Mouse (Mus musculus) midbrain, embryonic 14.5 days (tissue): Measurements from ENCODE around the gene Usp2. TPM values are rescaled to one million over a fixed set of nuclear protein-coding genes. Genes with fewer than 3 reads are reported as not detected.

Source experiments
- ATAC-seq: fragments of 200-750 bp; cut with Nextera tagmentation; 2 replicates; pipeline ENCODE4 v1.8.0; 2017; ENCODE audit warnings: moderate number of reproducible peaks, moderate library complexity; ENCODE audit not compliant: low FRiP score, low TSS enrichment
- DNase-seq: peaks from one replicate; pipeline ENCODE4 v3.0.0-alpha.2; 2015
- H3K27ac ChIP-seq: fragments of 300-500 bp; sonication (generic); replicated peaks from 2 replicates; pipeline ENCODE4 v1.5.1; 2014; ENCODE audit warnings: mild to moderate bottlenecking, low read depth, low read length, moderate library complexity
- H3K27me3 ChIP-seq: fragments of 300-500 bp; sonication (generic); 2 replicates; pipeline ENCODE4 v1.6.1; 2014; ENCODE audit warnings: low read length, control low read depth, mixed read lengths; ENCODE audit not compliant: control insufficient read depth, insufficient read depth
- H3K36me3 ChIP-seq: fragments of 300-500 bp; sonication (generic); 2 replicates; pipeline ENCODE4 v1.6.1; 2014; ENCODE audit warnings: low read length, control low read depth; ENCODE audit not compliant: control insufficient read depth, insufficient read depth
- H3K4me1 ChIP-seq: fragments of 300-500 bp; sonication (generic); 2 replicates; pipeline ENCODE4 v1.6.1; 2014; ENCODE audit warnings: mild to moderate bottlenecking, antibody characterized with exemption, low read length, control low read depth; ENCODE audit not compliant: control insufficient read depth, insufficient read depth
- H3K4me2 ChIP-seq: fragments of 300-500 bp; sonication (generic); 2 replicates; pipeline ENCODE4 v1.6.1; 2014; ENCODE audit warnings: mild to moderate bottlenecking, low read length, moderate library complexity
- H3K4me3 ChIP-seq: fragments of 300-500 bp; sonication (generic); replicated peaks from 2 replicates; pipeline ENCODE4 v1.5.1; 2014; ENCODE audit warnings: low read depth, low read length
- H3K9ac ChIP-seq: fragments of 300-500 bp; sonication (generic); replicated peaks from 2 replicates; pipeline ENCODE4 v1.6.1; 2014; ENCODE audit warnings: mild to moderate bottlenecking, low read length, moderate library complexity
- H3K9me3 ChIP-seq: fragments of 300-500 bp; sonication (generic); 2 replicates; pipeline ENCODE4 v1.6.1; 2016; ENCODE audit warnings: low read length, control low read depth, mixed read lengths; ENCODE audit not compliant: control insufficient read depth
- WGBS: fragments of 180-500 bp; shearing (Covaris S2); extraction: QIAGEN DNeasy Blood & Tissue Kit; methylation state at CpG from one replicate; pipeline ENCODE4 v1.1.7; 2014; 5-methylcytosine and 5-hydroxymethylcytosine counted together
- polyA plus RNA-seq: library from polyadenylated mRNA; unstranded; fragments of >200 nt; fragmentation: Nextera tagmentation; extraction: Ambion mirVana; gene quantifications from 2 replicates; pipeline ENCODE4 v1.2.1, GENCODE M21; 2014

The Usp2 gene
- polyA plus RNA-seq, 1 experiment from 2014 or later: 6.6 TPM

DNA sequence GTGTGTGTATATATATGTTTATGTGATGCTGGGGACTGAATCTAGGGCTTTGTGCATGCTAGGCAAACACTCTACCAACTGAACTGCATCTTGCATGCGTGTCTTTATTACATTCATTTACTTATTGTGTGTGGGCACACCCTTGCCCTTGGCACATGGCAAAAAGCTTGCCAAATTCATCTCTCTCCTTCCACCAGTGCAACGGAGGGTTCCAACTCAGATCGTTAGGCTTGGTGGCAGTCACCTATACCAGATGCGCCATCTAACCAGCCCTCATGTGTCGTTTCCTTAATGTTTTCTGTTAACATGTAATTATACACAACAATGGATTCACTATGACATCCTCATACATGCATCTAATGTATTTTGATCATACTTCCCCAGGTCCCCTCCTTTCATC, 15.4 kb downstream of the Usp2 start:
- 95% methylated on average over 5 of the region's 5 CpGs for WGBS
- Histone ChIP-seq H3K4me1 (peaks cover 14% of the 10 kb centered on the region), H3K27me3 (peaks cover 26% of the 10 kb centered on the region), H3K36me3 (no peaks in the 10 kb centered on the region), H3K27ac (no peak overlapping the region), H3K9me3 (no peaks in the 10 kb centered on the region), H3K4me2 (no peak overlapping the region), H3K9ac (no peak overlapping the region), H3K4me3 (no peak overlapping the region)
- ATAC-seq: no peak
- DNase-seq: no peak

DNA sequence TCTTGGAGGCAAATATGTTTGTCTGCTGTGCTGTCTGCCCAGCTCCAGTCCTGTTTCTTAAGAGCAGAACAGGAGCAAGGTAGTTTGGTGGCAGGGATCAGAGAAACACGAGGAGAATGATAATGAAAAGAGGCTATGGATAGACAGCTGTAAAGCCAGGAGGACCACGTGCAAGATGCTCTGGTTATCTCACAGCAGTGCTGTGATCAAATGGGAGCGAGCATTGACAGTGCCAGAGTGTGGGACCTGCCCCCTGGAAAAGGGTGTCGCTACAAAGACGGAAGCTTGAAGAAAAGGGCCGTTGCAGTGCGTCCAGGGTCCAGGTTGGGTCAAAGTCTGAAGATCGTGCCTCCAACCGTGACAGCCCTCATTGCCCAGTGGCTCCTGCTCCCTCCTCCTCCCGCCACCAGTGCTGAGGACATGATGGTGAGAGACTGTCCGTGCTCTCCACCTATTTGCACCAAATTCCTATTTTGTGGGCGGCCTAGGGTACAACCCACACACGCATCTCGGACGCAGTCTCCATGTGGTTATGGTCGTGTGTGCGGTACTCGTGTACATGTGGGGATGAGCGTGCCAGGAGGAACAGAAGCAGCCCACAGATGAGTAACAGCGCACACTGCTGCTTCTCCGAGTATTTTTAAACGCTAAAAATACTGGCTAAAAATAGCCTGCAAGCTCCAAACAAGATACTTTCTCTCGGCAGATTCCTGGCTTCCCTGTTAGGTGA, 16.7 kb downstream of the Usp2 start:
- H3K4me2 ChIP-seq: peak overlapping the region; percentile 99
- H3K9me3 ChIP-seq: no peaks in the 10 kb centered on the region
- 7% methylated on average over 23 of the region's 23 CpGs for WGBS
- ATAC-seq (no peak), DNase-seq (peak; percentile 48)
- H3K27ac ChIP-seq: no peak overlapping the region
- peaks cover 26% of the 10 kb centered on the region for H3K27me3 ChIP-seq
- H3K4me1 ChIP-seq: peaks cover 13% of the 10 kb centered on the region
- no peak overlapping the region for H3K9ac ChIP-seq
- peak overlapping the region; percentile 50; the same call in 1 of the 2 replicates for H3K4me3 ChIP-seq
- no peaks in the 10 kb centered on the region for H3K36me3 ChIP-seq

GRCm38 (mm10) chr9:44084236-44084635, 17.4 kb downstream of the Usp2 start:
- Histone ChIP-seq H3K9me3 (no peaks in the 10 kb centered on the region), H3K4me1 (peaks cover 7% of the 10 kb centered on the region), H3K27ac (no peak overlapping the region), H3K9ac (peak overlapping the region; percentile 69), H3K36me3 (no peaks in the 10 kb centered on the region), H3K4me3 (peak overlapping the region; percentile 50), H3K4me2 (peak overlapping the region; percentile 99), H3K27me3 (peaks cover 26% of the 10 kb centered on the region)
- ATAC-seq (no peak), DNase-seq (peak; percentile 54)
- 3% methylated on average over 14 of the region's 14 CpGs for WGBS

DNA sequence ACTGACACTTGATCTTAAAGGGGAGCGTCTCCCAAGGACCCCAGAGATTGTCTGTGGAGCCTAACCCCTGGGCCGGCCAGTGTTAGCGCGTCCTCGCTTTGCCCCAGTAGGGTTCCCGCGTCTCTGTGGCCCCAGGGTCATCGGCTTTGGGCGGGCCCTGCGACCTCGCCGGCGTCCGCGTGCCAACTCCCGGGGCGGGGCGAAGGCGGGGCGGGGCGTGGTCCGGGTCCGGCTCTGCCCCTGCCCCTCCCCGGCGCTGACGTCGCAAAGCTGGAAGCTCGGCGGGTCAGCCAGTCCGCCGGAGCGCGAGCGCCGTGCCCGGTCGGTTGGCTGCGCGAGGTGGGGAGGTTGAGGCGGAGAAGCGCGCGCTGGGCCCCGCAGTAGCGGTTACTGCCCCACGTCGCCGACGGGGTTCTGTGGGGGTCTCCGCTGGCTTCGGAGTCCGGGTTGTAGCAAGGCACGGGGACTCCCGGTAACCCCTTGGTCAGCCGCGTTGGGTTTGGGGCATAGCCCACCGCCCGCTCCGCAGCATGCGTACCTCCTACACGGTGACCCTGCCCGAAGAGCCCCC, 17.9 kb downstream of the Usp2 start:
- Histone ChIP-seq H3K27me3 (peaks cover 26% of the 10 kb centered on the region), H3K4me3 (peak overlapping the region; percentile 50), H3K9ac (peak overlapping the region; percentile 69), H3K27ac (no peak overlapping the region), H3K9me3 (no peaks in the 10 kb centered on the region), H3K36me3 (no peaks in the 10 kb centered on the region), H3K4me1 (peaks cover 7% of the 10 kb centered on the region), H3K4me2 (peak overlapping the region; percentile 99)
- DNase-seq: peak; percentile 83
- WGBS: under 1% methylated on average over 62 of the region's 62 CpGs
- peak; percentile 59 for ATAC-seq

DNA sequence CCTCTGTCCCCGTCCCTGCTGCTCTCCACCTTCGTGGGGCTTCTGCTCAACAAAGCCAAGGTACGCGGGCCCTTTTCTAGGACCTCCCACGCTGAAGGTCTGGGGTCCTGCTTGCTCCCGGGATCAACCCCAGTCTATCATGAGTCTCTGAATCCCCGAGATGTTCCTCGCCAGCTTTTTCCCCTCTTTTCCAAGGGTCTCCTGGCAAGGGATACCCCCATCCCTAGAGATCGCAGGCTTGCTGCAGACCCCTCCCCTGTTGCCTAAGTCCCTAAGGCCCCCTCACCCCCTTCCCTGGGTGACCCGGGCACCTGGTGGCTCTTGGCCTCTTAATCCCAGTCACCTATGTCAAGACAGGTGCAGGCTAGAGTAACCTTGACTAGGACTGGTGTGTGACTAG, 18.5 kb downstream of the Usp2 start:
- Histone ChIP-seq H3K9ac (peak overlapping the region; percentile 69), H3K27ac (no peak overlapping the region), H3K36me3 (no peaks in the 10 kb centered on the region), H3K4me2 (peak overlapping the region; percentile 99), H3K4me3 (peak overlapping the region; percentile 50), H3K27me3 (peaks cover 26% of the 10 kb centered on the region), H3K4me1 (peaks cover 7% of the 10 kb centered on the region), H3K9me3 (no peaks in the 10 kb centered on the region)
- 3% methylated on average over 10 of the region's 10 CpGs for WGBS
- DNase-seq: peak; percentile 41
- peak; percentile 38; the same call in 1 of the 2 replicates for ATAC-seq

DNA sequence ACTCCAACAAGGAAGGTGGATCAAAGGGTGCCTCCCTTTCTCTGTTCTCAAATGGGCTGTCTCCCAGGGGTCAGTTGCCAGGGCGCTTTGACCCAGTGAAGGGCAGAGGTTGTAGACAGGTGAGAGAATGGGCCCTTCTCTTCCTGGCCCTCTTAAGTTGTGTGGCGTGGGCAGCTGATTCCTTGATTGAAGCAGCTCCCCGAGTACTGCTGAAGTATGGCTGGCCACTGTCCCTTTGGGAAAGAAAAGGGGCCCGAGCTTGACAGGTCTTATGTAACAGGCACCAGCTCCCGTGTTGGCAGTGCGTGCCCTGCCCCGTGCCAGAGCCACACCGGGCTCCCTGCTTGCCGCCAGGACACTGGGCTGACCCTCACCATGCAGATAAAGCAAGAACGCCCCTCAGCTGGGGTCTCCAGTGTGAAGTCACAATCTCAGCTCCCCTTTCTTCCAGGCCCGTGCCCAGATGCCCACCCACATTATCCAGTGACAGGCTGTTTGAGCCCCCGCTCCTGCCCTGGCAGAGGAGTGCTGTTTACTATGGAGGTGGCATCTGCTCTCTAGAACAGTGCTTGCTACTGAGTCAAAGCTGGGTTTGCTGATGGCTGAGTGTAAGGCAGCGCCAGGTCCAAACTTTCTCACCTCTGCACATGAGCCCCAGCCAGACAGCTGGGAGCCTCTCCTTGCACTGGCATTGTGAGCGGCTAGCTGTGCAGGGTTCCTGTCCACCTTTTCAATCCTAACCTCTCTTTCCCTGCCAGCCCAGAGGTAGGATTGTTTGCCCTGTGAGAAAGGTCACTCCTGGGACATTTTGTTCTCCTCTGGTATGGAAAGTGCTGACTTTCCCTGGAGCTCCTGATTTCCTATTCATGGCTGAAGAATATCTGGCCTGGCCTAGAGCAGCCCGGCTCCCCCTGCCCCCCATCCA, 19.2 kb downstream of the Usp2 start:
- ATAC-seq (no peak), DNase-seq (no peak)
- Histone ChIP-seq H3K4me3 (peak overlapping the region; percentile 50; the same call in 1 of the 2 replicates), H3K27me3 (peaks cover 26% of the 10 kb centered on the region), H3K36me3 (no peaks in the 10 kb centered on the region), H3K9ac (no peak overlapping the region), H3K4me2 (no peak overlapping the region; the same call in 1 of the 2 replicates), H3K4me1 (peaks cover 7% of the 10 kb centered on the region), H3K27ac (no peak overlapping the region), H3K9me3 (no peaks in the 10 kb centered on the region)
- 69% methylated on average over 15 of the region's 15 CpGs for WGBS

GRCm38 (mm10) chr9:44086960-44087359, 20.1 kb downstream of the Usp2 start:
- WGBS: 47% methylated on average over 10 of the region's 10 CpGs

DNA sequence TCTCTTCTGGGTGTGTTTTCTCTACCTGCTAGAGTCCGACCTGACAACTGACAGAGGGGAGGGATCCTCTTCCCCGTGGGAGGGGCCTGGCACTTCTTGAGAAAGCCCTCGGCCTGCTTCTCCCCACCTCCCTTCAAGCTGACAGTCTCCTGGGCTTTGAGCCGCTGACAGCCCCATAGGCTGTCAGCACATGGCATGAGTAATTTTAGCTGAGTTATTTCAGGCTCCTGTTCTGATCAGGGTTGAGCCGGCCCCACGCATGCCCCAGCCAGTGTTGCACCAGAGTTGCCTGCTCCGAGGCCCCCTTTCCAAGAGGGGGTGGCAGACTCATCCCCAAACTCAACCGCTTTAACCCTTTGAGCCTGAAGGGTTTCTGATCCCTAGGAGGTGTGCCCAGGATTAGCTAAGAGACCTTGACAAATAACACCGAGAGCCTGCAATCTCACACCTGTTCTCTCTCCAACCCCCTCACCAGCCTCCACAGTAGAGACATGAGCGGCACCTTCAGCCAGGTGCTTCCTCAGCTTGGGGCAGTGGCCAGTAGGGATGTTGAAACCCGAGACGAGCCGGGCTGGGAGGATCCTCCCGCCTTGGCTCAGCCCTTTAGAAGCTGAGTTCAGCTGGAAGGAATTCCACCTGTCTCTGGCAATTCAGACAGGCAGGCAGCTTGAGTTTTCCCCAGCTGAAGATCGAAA, 21.1 kb downstream of the Usp2 start:
- ATAC-seq (no peak), DNase-seq (no peak)
- Histone ChIP-seq H3K9me3 (no peaks in the 10 kb centered on the region), H3K36me3 (no peaks in the 10 kb centered on the region), H3K27ac (no peak overlapping the region), H3K4me3 (no peak overlapping the region), H3K27me3 (peaks cover 23% of the 10 kb centered on the region), H3K4me2 (no peak overlapping the region), H3K4me1 (peaks cover 7% of the 10 kb centered on the region), H3K9ac (no peak overlapping the region)
- WGBS: 13% methylated on average over 15 of the region's 15 CpGs

More at GRCm38 (mm10) chr9:44086960-44087359, 20.1 kb downstream of the Usp2 start:
- Histone ChIP-seq H3K4me3 (no peak overlapping the region), H3K9ac (no peak overlapping the region), H3K27ac (no peak overlapping the region), H3K9me3 (no peaks in the 10 kb centered on the region), H3K36me3 (no peaks in the 10 kb centered on the region), H3K27me3 (peaks cover 26% of the 10 kb centered on the region), H3K4me2 (no peak overlapping the region), H3K4me1 (peaks cover 7% of the 10 kb centered on the region)
- ATAC-seq (no peak), DNase-seq (no peak)
